Mouse (Mus musculus) ES-E14 (cell line): Measurements from ENCODE around the gene Pax1.

Experiments
- CHD2 ChIP-seq: IDR thresholded peaks from 2 replicates; pipeline ENCODE4 v1.6.1; 2014; ENCODE audit warnings: mild to moderate bottlenecking, low read depth, low read length, inconsistent platforms
- HCFC1 ChIP-seq: IDR thresholded peaks from 2 replicates; pipeline ENCODE4 v1.6.1; 2012; ENCODE audit warnings: low read length, inconsistent platforms, borderline replicate concordance; ENCODE audit not compliant: insufficient read depth
- ZC3H11A ChIP-seq: IDR thresholded peaks from 2 replicates; pipeline ENCODE4 v1.6.1; 2012; ENCODE audit warnings: low read depth, mild to moderate bottlenecking, inconsistent platforms, low read length, borderline replicate concordance

GRCm38 (mm10) chr2:147365908-147366630, 4.3 kb downstream of the Pax1 start:
- no peak for TF ChIP-seq ZC3H11A
- no peak for TF ChIP-seq HCFC1
- TF ChIP-seq CHD2 = no peak
